Mouse (Mus musculus) cerebellum, adult 2 months (tissue): ENCODE measurements around the gene Lxn. TPM values are rescaled to one million over a fixed set of nuclear protein-coding genes. Genes with fewer than 3 reads are reported as not detected.

Source experiments
- DNase-seq, 2 experiments: peaks; one replicate each; pipeline ENCODE4 v3.0.0; 2021
- H3K27ac ChIP-seq: fragments of 200-500 bp; 2 replicates; pipeline ENCODE4 v1.5.1; 2012; ENCODE audit warnings: low read length, control low read depth, inconsistent platforms; ENCODE audit not compliant: insufficient read depth
- H3K27me3 ChIP-seq: fragments of 200-500 bp; 2 replicates; pipeline ENCODE4 v1.6.1; 2012; ENCODE audit warnings: inconsistent platforms, mild to moderate bottlenecking, low read length, moderate library complexity; ENCODE audit not compliant: control insufficient read depth, insufficient read depth
- H3K4me1 ChIP-seq: fragments of 200-500 bp; 2 replicates; pipeline ENCODE4 v1.6.1; 2011; ENCODE audit warnings: low read length; ENCODE audit not compliant: control insufficient read depth, insufficient read depth
- H3K4me3 ChIP-seq: fragments of 200-500 bp; replicated peaks from 2 replicates; pipeline ENCODE3; 2011; ENCODE audit warnings: mild to moderate bottlenecking, low read depth, low read length, control low read depth; ENCODE audit not compliant: insufficient read depth
- CTCF ChIP-seq: fragments of 200-500 bp; IDR thresholded peaks from 2 replicates; pipeline ENCODE4 v1.5.1; 2011; ENCODE audit warnings: low read depth, mild to moderate bottlenecking, control low read depth, low read length, moderate library complexity, borderline replicate concordance; ENCODE audit not compliant: insufficient read depth
- POLR2A ChIP-seq: fragments of 200-500 bp; IDR thresholded peaks from 2 replicates; pipeline ENCODE4 v1.6.1; 2011; ENCODE audit warnings: low read length, control low read depth, borderline replicate concordance; ENCODE audit not compliant: insufficient read depth
- WGBS: fragments of 180-500 bp; shearing (Covaris S2); methylation state at CpG from one replicate; pipeline ENCODE4 v1.1.7; 2018; 5-methylcytosine and 5-hydroxymethylcytosine counted together
- polyA plus RNA-seq: library from polyadenylated mRNA; depleted of rRNA; stranded (reverse); fragments of >200 nt; gene quantifications from 2 replicates; pipeline ENCODE4 v1.2.3, GENCODE M21; 2012; rRNA removed

Lxn gene
- polyA plus RNA-seq = 153 and 167 TPM in 2 replicates

DNA sequence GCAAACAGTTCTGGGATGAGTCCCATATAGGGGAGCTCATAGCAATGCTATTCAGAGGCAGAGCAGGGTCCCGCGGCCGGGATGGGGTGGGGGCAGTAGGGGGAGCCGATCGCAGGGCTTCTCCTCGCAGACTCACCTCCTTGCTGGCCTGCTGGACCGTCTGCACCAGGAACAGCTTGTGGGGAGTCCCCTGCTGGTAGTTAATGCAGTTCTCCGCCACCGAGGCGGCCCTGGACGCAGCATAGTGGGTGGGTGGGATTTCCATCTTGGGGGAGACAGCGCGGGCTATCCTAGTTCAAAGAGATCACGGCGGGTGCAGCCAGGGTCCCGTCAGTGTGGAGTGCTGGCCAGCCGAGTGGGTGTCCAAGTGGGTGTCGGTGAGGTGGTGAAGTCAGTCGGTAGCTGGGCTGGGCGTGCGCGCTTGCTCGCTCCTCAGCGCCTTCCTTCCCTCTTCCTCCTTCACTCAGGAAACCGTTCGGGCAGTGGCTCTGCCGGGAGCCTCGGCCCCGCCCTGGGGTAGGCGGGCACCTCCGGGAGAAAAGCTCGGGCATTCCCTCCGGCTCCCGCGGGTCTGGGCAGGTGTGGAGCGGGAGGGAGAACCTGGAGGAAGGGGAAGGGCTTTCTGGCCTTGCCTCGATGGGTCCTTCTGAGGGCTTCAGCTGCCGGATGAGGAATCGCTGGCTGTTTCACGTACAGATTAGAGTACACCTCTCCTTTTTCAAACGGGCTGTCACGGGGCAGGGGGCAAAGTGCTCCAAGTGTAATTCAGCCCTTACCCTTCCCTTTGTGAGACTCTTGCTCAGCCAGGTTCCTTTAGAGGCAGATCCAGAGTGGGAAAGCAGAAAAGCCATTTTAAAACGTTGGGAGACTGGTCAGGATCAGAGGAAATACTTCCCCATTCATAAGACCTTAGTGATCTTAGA lies at the start of gene Lxn:
Lxn (minus strand) TSS at position 477 of the 923 bp plus-strand sequence.
- under 1% methylated on average over 43 of the region's 43 CpGs for WGBS
- peak; percentile 69 to 71 for DNase-seq
- peaks cover 4% of the 10 kb centered on the region for H3K4me1 ChIP-seq
- H3K27me3 ChIP-seq = no peaks in the 10 kb centered on the region
- H3K4me3 ChIP-seq = peak within 1 kb of the TSS; percentile 71
- TF ChIP-seq CTCF = no peak
- 0 out of 2 replicates have a peak, but pooled peaks have one; percentile 26 for TF ChIP-seq POLR2A
- H3K27ac ChIP-seq = no peak within 1 kb of the TSS

DNA sequence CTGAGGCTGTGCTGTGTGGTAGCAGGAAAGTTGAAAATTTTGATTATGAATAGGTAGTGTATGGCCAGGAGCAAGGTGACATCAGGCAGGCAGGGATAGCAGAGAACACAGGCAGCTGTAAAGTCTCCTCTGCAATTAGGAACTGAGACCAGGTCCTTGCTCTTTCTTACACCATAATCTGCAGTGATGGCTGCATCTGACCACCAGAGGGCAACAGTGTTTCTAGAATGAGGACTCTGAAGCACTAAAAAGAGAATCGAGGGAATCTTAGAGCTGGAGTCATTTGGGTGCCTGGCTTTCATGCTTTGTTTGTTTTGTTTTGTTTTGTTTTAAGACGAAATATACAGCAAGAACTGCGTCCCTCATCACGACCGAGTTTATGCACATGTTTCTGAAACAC lies 49.1 kb upstream of the Lxn start:
- 2% methylated on average over 5 of the region's 5 CpGs for WGBS
- H3K4me1 ChIP-seq = no peaks in the 10 kb centered on the region
- peak; percentile 59 to 72 for DNase-seq
- H3K27ac ChIP-seq = no peak overlapping the region
- H3K4me3 ChIP-seq = no peak overlapping the region
- peaks cover 1% of the 10 kb centered on the region; the same call in 1 of the 2 replicates for H3K27me3 ChIP-seq
- TF ChIP-seq POLR2A (no peak), CTCF (peak; percentile 68; the same call in 1 of the 2 replicates)

GRCm38 (mm10) chr3:67508216-67508892 lies 44.6 kb upstream of the Lxn start:
- Histone ChIP-seq H3K27ac (no peak overlapping the region), H3K4me3 (no peak overlapping the region), H3K27me3 (no peaks in the 10 kb centered on the region), H3K4me1 (no peaks in the 10 kb centered on the region)
- 87% methylated on average over 10 of the region's 10 CpGs for WGBS
- no peak for TF ChIP-seq POLR2A
- DNase-seq = no peak

DNA sequence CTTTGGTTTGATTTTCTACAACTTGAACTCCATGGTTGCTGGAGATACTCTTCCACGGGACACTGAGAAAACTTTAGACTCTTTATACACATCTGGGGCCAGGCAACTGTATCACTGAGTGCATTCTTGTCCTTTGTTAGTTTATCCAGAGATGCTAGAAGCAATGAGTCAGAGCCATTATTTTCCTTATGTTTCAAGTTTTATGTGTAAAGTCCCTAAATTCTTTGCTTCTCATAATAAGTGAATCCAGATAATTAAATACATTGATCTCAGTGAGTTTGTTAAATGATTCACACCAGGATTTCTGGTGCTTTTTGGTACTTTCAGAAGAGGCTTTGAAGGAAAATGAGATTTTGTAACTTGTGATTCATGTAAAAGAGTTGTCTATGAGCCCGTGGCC lies 41.6 kb upstream of the Lxn start:
- no peak for TF ChIP-seq POLR2A
- no peak for TF ChIP-seq CTCF
- Histone ChIP-seq H3K4me1 (no peaks in the 10 kb centered on the region), H3K4me3 (no peak overlapping the region), H3K27ac (no peak overlapping the region), H3K27me3 (no peaks in the 10 kb centered on the region)
- DNase-seq = no peak
- 87% methylated on average over 2 of the region's 2 CpGs for WGBS

- 15% methylated on average over 3 of the region's 3 CpGs for WGBS
- no peak for DNase-seq
- H3K4me3 ChIP-seq = no peak overlapping the region
- no peak overlapping the region for H3K27ac ChIP-seq
- no peak for TF ChIP-seq POLR2A
- TF ChIP-seq CTCF = no peak
- no peaks in the 10 kb centered on the region for H3K27me3 ChIP-seq
- no peaks in the 10 kb centered on the region for H3K4me1 ChIP-seq
Measured at GRCm38 (mm10) chr3:67503878-67504277, 40.2 kb upstream of the Lxn start.

GRCm38 (mm10) chr3:67499406-67499791 lies 35.7 kb upstream of the Lxn start:
- Histone ChIP-seq H3K27ac (no peak overlapping the region), H3K27me3 (no peaks in the 10 kb centered on the region), H3K4me3 (no peak overlapping the region), H3K4me1 (no peaks in the 10 kb centered on the region)
- DNase-seq = no peak
- TF ChIP-seq CTCF (no peak), POLR2A (no peak)
- WGBS = 91% methylated on average over 4 of the region's 4 CpGs

DNA sequence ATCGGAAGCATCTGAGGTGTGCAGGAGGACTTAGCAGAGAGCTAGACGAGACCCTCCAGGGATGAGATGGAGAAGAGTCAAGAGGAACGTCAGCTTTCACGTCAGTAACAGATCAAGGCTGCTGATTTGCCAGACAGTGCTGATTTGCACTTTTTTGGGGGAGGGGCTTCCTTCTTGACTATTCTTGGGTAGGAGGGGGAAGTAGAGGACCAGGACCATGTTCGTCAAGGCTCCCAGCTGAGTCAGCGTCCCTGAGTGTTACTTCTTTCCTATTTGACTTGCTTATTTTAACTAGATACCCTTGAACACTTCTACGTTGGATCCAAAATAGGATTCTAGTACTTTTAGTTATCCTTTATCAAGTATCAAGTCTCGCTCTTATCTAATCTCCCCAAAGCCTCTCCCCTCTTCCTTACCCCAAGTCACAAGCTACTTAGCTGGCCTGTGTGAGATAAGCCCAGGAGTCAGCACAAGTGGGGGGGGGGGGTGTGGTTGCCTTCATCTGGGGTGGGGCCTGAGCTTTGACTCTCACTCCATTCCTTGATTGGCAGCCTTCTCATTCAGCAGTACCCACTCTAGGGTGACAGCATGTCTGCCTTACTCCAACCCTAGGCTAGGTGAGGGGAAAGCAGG lies 35.2 kb upstream of the Lxn start:
- DNase-seq = no peak
- Histone ChIP-seq H3K27me3 (no peaks in the 10 kb centered on the region), H3K27ac (no peak overlapping the region), H3K4me3 (no peak overlapping the region), H3K4me1 (no peaks in the 10 kb centered on the region)
- no peak for TF ChIP-seq CTCF
- TF ChIP-seq POLR2A = no peak
- WGBS = 82% methylated on average over 8 of the region's 8 CpGs
